Mouse (Mus musculus) ovary, postnatal 14 days (tissue): ENCODE measurements at regions not wholly inside any gene's neighbourhood (a gene's known extent, or its start where the extent isn't known, plus 50 kb on each side); places are given as distances from the start of the nearest gene placed in this dataset.

ENCODE experiments used
- DNase-seq: peaks from one replicate; pipeline ENCODE4 v3.0.0; 2022; ENCODE audit warnings: low spot score

- no peak for DNase-seq
Observed at GRCm38 (mm10) chr4:101342071-101342762, 76.9 kb upstream of the Ak4 start.

- DNase-seq, result no peak
Observed at GRCm38 (mm10) chr4:101340741-101341140, 75.7 kb upstream of the Jak1 start.

GRCm38 (mm10) chr4:101338211-101338610 lies 73.1 kb upstream of the Jak1 start:
- DNase-seq, result no peak

GRCm38 (mm10) chr4:101336811-101337210 lies 71.7 kb upstream of the Jak1 start:
- DNase-seq, result no peak

GRCm38 (mm10) chr4:101336371-101336770 lies 71.3 kb upstream of the Jak1 start:
- DNase-seq, result no peak

- DNase-seq, result no peak
Observed at GRCm38 (mm10) chr4:101333868-101334267, 68.8 kb upstream of the Jak1 start.

- no peak for DNase-seq
Observed at GRCm38 (mm10) chr4:101333036-101333435, 68.0 kb upstream of the Jak1 start.

- no peak for DNase-seq
Observed at GRCm38 (mm10) chr4:101331231-101331630, 66.1 kb upstream of the Jak1 start.

GRCm38 (mm10) chr4:101329060-101329459 lies 64.0 kb upstream of the Jak1 start:
- no peak for DNase-seq

- no peak for DNase-seq
Observed at GRCm38 (mm10) chr4:101326067-101326466, 61.0 kb upstream of the Jak1 start.

- DNase-seq, result no peak
Observed at GRCm38 (mm10) chr4:101321731-101322130, 56.6 kb upstream of the Jak1 start.

GRCm38 (mm10) chr4:101320587-101320986 lies 55.5 kb upstream of the Jak1 start:
- DNase-seq, result no peak

- no peak for DNase-seq
Observed at GRCm38 (mm10) chr4:101319681-101320220, 54.7 kb upstream of the Jak1 start.

GRCm38 (mm10) chr4:101318836-101319235 lies 53.8 kb upstream of the Jak1 start:
- DNase-seq, result no peak

- no peak for DNase-seq
Observed at GRCm38 (mm10) chr4:101316061-101316460, 51.0 kb upstream of the Jak1 start.
